Mouse (Mus musculus) gonadal fat pad, adult 2 months (tissue): ENCODE data around the gene Kif3b. TPM values are rescaled to one million over a fixed set of nuclear protein-coding genes. Genes with fewer than 3 reads are reported as not detected.
"Not testable (repeated sequence)": the region's sequence is repeated elsewhere in the genome, so short reads cannot be mapped to it uniquely, and the experiment has no call there.

Source experiments
- DNase-seq: peaks from one replicate; pipeline ENCODE4 v3.0.0-alpha.2; 2012; ENCODE audit warnings: low read depth
- polyA plus RNA-seq: library from polyadenylated mRNA; depleted of rRNA; stranded (reverse); fragments of >200 nt; gene quantifications from 2 replicates; pipeline ENCODE4 v1.2.3, GENCODE M21; 2012; rRNA removed

Kif3b gene
- polyA plus RNA-seq, 1 experiment = 13.3 TPM

GRCm38 (mm10) chr2:153345454-153346220 is 54.4 kb downstream of the Kif3b start, which contains the start of gene Asxl1:
TSS of gene Asxl1 (plus strand) at chr2:153345829.
- DNase-seq = no peak

GRCm38 (mm10) chr2:153346221-153347182 is 55.3 kb downstream of the Kif3b start:
- DNase-seq = no peak

DNA sequence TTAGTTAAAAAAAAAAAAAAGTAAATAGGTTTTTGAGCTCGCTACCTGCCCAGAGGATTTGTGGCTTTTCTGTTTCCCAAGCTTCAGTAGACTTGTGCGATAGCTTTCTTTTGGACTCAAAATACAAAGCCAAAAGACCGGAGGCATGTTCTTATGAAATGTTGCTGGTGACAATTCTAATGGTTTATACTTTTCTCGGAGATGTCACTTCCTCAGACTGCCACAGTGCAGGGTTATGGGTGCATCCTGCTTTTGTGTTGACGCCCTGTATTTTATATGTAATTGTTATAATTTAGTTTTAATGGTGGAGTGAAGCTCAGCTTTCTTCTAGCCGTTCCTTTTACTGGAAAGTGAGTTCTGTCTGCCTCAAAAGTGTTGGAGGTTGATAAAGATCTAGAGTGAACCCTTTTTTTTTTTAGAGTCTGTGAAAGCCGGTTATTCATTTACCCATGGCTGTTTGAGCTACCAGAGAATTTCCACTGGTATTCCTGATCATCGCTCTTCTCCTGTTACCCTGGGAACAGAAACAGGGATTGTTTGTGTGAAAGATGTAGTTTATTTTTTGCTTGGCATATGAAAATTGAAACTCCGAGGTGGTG is 56.1 kb downstream of the Kif3b start:
- no peak for DNase-seq

DNA sequence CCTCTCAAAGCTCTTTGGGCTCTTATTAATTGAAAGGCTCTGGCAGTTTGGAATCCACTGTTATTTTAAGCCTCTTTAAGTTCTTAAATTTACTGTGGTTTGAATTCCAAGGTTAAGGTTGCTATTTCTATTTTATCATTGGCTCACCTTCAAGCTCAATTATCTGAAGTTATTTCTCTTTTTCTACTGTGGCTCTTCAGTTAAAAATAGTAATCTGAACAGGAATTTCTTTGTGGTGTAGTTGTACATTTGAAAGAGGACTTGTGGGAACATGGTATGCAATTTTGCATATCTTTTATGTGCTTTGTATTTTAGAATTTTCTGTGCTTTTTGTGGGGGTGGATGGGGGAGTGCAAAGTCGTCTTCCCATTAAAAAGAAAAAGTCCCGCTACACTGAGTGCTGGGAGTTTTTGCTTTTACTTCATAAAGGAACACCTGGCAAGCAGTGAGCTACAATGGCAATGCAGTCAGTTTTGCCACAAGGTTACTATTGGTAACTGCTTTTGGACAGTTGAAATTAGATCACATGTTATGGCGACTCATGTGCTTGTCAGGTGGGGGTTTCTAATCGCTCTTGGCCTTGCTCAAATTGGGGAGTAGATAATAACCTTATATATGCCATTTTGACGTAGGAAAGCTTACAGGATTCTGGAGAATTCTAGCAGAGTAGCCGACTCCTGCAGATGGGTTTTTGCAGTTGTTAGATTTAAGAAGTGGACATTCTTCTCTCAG is 57.1 kb downstream of the Kif3b start:
- no peak for DNase-seq

DNA sequence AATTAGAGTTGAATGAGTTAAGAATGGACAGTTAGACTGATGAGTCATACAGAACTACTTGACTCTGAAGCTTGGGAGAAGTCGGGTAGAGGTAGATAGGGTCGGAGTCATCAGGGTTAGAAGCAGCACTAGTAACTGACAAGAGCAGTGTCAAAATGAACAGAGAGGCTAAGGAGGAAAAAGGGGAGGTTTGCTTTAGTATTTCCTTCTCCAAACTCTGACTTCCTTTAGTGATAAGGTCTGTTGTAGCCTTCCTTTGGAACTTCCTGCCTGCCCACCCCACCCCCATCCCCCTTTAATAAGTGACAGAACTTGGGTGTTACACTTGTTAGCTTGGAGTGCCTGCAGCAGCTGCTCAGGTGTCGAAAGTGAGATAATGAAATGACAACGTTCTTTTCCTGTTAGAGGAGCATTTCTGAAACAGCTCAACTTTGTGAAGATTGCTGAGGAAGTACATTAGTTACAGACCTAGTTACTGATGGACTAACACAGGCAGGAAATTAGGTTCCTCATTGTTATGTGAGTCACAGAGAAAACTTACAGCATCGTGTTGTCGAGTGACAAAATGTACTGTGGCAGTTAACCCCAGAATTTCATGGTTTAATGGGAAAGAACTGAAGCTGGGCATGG is 59.5 kb downstream of the Kif3b start:
- DNase-seq = no peak

DNA sequence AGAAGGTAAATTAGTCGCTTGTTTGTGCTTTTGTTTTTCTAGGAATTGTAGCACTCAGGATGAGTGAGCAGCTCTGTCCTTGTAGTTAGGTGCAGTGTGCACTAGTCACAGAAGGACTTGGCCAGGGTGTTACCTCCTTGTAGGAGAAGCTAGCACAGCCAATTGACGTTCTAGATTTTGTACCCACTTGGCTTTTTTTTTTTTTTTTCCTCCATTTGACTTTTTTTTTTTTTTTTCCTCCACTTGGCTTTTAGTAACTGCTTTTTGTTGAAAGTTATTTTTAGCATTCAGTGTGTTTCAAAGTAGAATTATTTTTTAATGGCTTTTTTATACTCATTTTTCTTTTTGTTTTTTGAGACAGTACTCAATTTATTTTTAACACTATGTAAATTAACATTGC is 63.4 kb downstream of the Kif3b start:
- no peak for DNase-seq

DNA sequence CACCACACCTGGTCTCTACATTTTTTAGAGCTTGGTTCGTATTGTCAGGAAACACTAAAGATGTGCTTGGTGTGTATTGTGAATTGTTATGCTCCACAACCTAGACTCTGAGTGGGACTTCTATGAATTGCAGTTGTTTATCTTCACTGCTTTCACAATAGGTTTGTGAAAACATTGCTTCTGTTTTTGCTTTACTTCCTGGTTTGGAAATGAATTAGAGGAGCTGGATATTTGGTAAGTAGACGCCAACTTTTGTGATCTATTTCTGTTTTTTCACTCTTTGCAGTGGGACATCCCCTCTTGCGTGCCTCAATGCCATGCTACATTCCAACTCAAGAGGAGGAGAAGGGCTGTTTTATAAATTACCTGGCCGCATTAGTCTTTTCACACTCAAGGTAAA is 65.6 kb downstream of the Kif3b start:
- no peak for DNase-seq

DNA sequence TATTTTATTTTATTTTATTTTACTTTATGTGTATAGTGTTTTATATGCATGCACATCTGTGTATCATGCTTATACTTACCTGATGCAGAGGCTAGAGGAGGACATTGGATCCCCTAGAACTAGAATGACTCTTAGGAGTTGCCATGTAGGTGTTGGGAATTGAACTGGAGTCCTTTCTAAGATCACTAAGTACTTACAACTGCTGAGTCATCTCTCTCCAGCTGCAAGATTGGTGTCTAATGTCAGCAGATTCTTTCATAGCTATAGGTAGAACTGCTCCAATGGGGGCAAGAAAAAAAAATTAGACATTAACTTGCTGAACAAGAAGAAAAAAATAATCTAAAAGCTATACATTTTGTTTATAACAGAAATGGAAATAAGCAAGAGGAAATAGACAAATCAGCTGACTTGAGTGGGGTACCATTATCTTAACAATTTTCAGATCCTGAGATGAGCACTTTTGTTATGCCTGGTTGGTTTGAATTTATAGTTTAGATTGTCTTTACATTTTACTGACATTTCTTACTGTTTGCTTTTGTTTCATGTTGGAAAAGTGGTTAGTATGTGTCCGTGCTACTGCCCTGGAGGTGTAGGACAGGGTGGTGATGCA is 70.0 kb downstream of the Kif3b start:
- no peak for DNase-seq

GRCm38 (mm10) chr2:153364531-153364930 is 73.3 kb downstream of the Kif3b start:
- not testable (repeated sequence) for DNase-seq

- no peak for DNase-seq
These were observed 79.7 kb downstream of the Kif3b start for GRCm38 (mm10) chr2:153370871-153371270.

- DNase-seq = no peak
These were observed 84.2 kb downstream of the Kif3b start for GRCm38 (mm10) chr2:153375380-153375779.

DNA sequence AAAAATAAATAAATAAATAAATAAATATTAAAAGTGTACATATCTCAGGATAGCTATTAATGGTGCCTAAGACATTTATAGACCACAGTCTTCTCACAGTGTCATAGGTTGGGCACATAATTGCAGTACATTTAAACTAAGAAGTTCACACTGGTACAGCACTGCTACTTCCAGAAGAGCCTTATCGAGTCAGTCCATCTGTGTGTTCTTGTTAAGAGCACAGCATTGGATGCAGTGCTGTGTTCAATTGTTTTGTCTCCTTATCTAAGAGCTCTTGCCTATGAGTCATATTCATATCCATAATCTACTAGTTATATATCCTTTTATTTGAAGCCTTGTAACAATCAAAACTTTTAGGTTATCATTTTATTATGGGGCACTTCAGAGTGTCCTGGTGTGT is 89.3 kb downstream of the Kif3b start:
- DNase-seq = no peak

Other genes with a start within 250 kb of the Kif3b start
- 28.2 and 31.0 TPM in 2 replicates for gene Ccm2l, start 225.5 kb upstream of the Kif3b start, polyA plus RNA-seq
- 4.3 and 4.4 TPM in 2 replicates for gene Hck, start 182.9 kb upstream of the Kif3b start, polyA plus RNA-seq
- gene Tm9sf4, start 130.1 kb upstream of the Kif3b start, polyA plus RNA-seq = 55.5 and 67.1 TPM in 2 replicates
- 4.1 and 4.5 TPM in 2 replicates for gene Tspyl3, start 66.0 kb upstream of the Kif3b start, polyA plus RNA-seq
- gene Plagl2, start 50.0 kb upstream of the Kif3b start, polyA plus RNA-seq = 5.1 and 8.2 TPM in 2 replicates
- 26.6 and 35.5 TPM in 2 replicates for gene Pofut1, start 49.9 kb upstream of the Kif3b start, polyA plus RNA-seq
- 11.8 and 13.1 TPM in 2 replicates for gene Asxl1, start 54.4 kb downstream of the Kif3b start, polyA plus RNA-seq
- gene 4930404H24Rik, start 201.4 kb downstream of the Kif3b start, polyA plus RNA-seq = not detected in 2 replicates
- gene Nol4l, start 238.6 kb downstream of the Kif3b start, polyA plus RNA-seq = 14.1 and 19.4 TPM in 2 replicates